Mouse (Mus musculus) 416B (cell line): Measurements from ENCODE around the gene Kmt2b.

Experiments
- DNase-seq: peaks from one replicate; pipeline ENCODE4 v3.0.0; 2011; ENCODE audit warnings: low read depth

The Kmt2b gene

GRCm38 (mm10) chr7:30600651-30601050 is 12.1 kb upstream of the Kmt2b start:
- DNase-seq = no peak

GRCm38 (mm10) chr7:30599933-30600353 is 11.4 kb upstream of the Kmt2b start:
- DNase-seq = no peak

- no peak for DNase-seq
Measured at GRCm38 (mm10) chr7:30598786-30599185, 10.3 kb upstream of the Kmt2b start, which contains the start of gene Zbtb32. TSS of gene Zbtb32 (minus strand) at chr7:30598909.

GRCm38 (mm10) chr7:30596811-30597210 is 8.3 kb upstream of the Kmt2b start:
- DNase-seq = no peak

- DNase-seq = no peak
Measured at GRCm38 (mm10) chr7:30596093-30596492, 7.6 kb upstream of the Kmt2b start.

- DNase-seq = no peak
Measured at GRCm38 (mm10) chr7:30594510-30595024, 6.0 kb upstream of the Kmt2b start.

- no peak for DNase-seq
Measured at GRCm38 (mm10) chr7:30593579-30594509, 5.3 kb upstream of the Kmt2b start.

- no peak for DNase-seq
Measured at GRCm38 (mm10) chr7:30592772-30593423, 4.4 kb upstream of the Kmt2b start.

GRCm38 (mm10) chr7:30591605-30591951 is 3.1 kb upstream of the Kmt2b start:
- no peak for DNase-seq

GRCm38 (mm10) chr7:30590927-30591604 is 2.5 kb upstream of the Kmt2b start:
- DNase-seq = no peak

GRCm38 (mm10) chr7:30589435-30590301 is 1.1 kb upstream of the Kmt2b start:
- peak; percentile 85 for DNase-seq

- peak; percentile 37 for DNase-seq
Measured at GRCm38 (mm10) chr7:30587842-30588667, 471 bp downstream of the Kmt2b start.

- no peak for DNase-seq
Measured at GRCm38 (mm10) chr7:30586455-30587020, 2.0 kb downstream of the Kmt2b start.

GRCm38 (mm10) chr7:30585170-30585569 is 3.4 kb downstream of the Kmt2b start:
- no peak for DNase-seq

GRCm38 (mm10) chr7:30584339-30584738 is 4.2 kb downstream of the Kmt2b start:
- DNase-seq = no peak

- DNase-seq = no peak
Measured at GRCm38 (mm10) chr7:30581547-30581946, 7.0 kb downstream of the Kmt2b start.

- DNase-seq = no peak
Measured at GRCm38 (mm10) chr7:30579950-30580349, 8.6 kb downstream of the Kmt2b start.

GRCm38 (mm10) chr7:30572969-30573368 is 15.6 kb downstream of the Kmt2b start:
- no peak for DNase-seq

- no peak for DNase-seq
Measured at GRCm38 (mm10) chr7:30572389-30572788, 16.1 kb downstream of the Kmt2b start.

- DNase-seq = no peak
Measured at GRCm38 (mm10) chr7:30567555-30567954, 21.0 kb downstream of the Kmt2b start.
